Mouse (Mus musculus): ENCODE results near the gene Spib. TPM values are rescaled to one million over a fixed set of nuclear protein-coding genes. Genes with fewer than 3 reads are reported as not detected.

Gene Spib
- polyA plus RNA-seq, 1 experiment from 2014 or later: not detected

DNA sequence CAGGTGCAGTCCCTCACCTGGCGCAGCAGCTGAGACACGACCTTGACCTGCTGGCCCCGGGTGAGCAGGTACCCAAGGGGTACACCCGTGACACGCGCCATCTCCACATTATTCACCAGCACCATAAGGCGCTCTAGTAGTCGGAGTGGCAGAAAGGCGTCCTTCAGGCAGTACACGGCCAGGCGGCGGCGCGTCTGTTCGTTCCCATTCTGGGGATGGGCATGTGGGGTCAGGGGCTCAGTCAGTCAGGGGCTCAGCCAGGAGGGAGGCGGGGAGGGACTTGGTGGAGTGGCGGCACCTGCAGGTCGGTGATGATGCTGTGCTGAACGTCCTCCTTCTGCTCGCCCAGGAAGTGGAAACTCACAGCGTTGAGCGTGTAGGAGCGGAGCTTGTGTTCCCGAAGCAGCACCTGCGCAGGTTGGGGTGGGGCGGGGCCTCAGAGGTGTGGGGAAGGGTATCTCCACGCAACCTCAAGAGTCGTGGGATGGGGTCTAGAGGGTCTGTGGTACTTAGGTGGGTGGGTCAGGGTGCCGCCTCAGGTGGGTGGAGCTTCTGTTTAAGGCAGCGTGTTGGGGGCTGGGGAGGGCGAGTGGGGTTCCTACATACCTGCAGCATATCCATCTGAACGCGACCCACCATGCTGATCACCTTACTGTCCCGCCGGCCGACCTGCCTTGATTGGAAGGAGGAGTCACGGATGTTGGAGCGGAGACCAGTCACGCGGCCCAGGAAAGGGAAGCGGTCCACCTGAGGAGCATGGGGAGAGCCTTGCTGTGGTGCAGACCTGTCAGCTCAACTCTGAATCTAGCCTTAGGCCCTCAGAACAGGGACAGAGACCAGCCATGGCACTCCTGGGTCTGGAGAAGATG is 7.1 kb upstream of the Spib start:
- Histone ChIP-seq H3K36me3 (ENCODE audit: control insufficient read depth, insufficient read depth, low read length) (peaks cover 40% of the 10 kb centered on the region), H3K4me3 (ENCODE audit: low read depth, low read length) (no peak overlapping the region), H3K27me3 (ENCODE audit: control insufficient read depth, insufficient read depth, low read length) (no peaks in the 10 kb centered on the region), H3K9me3 (ENCODE audit: control insufficient read depth, low read length) (no peaks in the 10 kb centered on the region), H3K27ac (ENCODE audit: low read depth, low read length) (no peak overlapping the region), H3K9ac (ENCODE audit: low read length) (no peak overlapping the region), H3K4me1 (ENCODE audit: control insufficient read depth, insufficient read depth, low read length) (no peaks in the 10 kb centered on the region), H3K4me2 (no peak overlapping the region)
- WGBS: 92% methylated on average over 41 of the region's 41 CpGs
- DNase-seq (ENCODE audit: low spot score, missing footprints) (no peak), ATAC-seq (ENCODE audit: low FRiP score) (no peak)

DNA sequence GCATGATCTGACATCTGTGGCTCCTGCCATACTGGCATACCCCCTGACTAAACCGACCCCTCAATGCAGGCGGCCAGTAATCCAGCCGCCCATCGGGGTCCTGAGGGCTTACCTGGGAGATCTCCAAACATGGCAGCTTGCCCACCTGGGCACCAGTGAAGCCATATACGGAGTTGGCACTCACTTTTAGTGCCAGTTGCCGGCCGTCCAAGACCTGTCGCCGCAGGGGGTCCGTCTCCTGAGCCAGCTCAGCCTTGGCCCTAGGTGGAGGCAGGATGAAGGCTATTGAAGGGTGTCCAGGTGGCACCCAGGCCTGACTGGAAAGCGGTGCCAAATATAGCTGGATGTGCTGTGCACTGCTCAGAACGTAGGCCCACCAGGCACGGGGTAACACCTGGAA is 5.6 kb upstream of the Spib start:
- DNase-seq (ENCODE audit: low spot score, missing footprints): no peak
- H3K4me3 ChIP-seq (ENCODE audit: low read depth, low read length): no peak overlapping the region

DNA sequence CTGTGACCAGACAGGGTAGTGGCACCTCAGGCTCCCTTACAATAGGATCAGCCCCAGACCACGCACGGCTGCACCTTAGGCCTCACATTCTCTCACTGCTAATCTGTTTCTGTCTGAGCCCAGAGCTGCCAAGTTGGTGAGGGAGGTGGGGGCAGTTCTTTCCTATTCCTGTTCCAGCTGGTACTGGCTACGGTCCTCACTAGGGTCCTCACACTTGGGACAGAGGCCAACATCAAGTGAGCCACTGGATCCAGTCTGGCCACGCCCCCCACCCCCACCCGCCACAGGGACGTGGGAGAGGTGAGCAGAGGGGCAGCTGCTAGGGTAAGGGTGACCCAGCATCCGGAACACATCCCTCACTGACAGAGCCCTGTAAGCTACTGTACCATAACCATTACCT is 5.1 kb upstream of the Spib start:
- Histone ChIP-seq H3K4me3 (ENCODE audit: low read depth, low read length) (no peak overlapping the region), H3K27me3 (ENCODE audit: control insufficient read depth, insufficient read depth, low read length) (no peaks in the 10 kb centered on the region), H3K9me3 (ENCODE audit: control insufficient read depth, low read length) (no peaks in the 10 kb centered on the region), H3K4me1 (ENCODE audit: control insufficient read depth, insufficient read depth, low read length) (no peaks in the 10 kb centered on the region), H3K27ac (ENCODE audit: low read depth, low read length) (no peak overlapping the region), H3K4me2 (no peak overlapping the region), H3K36me3 (ENCODE audit: control insufficient read depth, insufficient read depth, low read length) (peaks cover 44% of the 10 kb centered on the region), H3K9ac (ENCODE audit: low read length) (no peak overlapping the region)
- WGBS: 81% methylated on average over 7 of the region's 7 CpGs
- no peak for ATAC-seq (ENCODE audit: low FRiP score)
- no peak for DNase-seq (ENCODE audit: low spot score, missing footprints)

More for the DNA sequence above, 5.6 kb upstream of the Spib start:
- no peaks in the 10 kb centered on the region for H3K27me3 ChIP-seq (ENCODE audit: control insufficient read depth, insufficient read depth, low read length)
- no peak overlapping the region for H3K27ac ChIP-seq (ENCODE audit: low read depth, low read length)
- no peak overlapping the region for H3K4me2 ChIP-seq
- H3K36me3 ChIP-seq (ENCODE audit: control insufficient read depth, insufficient read depth, low read length): peaks cover 48% of the 10 kb centered on the region
- H3K9ac ChIP-seq (ENCODE audit: low read length): no peak overlapping the region
- no peaks in the 10 kb centered on the region for H3K9me3 ChIP-seq (ENCODE audit: control insufficient read depth, low read length)
- WGBS: 94% methylated on average over 13 of the region's 13 CpGs
- H3K4me1 ChIP-seq (ENCODE audit: control insufficient read depth, insufficient read depth, low read length): no peaks in the 10 kb centered on the region
- ATAC-seq (ENCODE audit: low FRiP score): no peak

GRCm38 (mm10) chr7:44536590-44536968 is 4.7 kb upstream of the Spib start:
- Histone ChIP-seq H3K27ac (ENCODE audit: low read depth, low read length) (no peak overlapping the region), H3K4me1 (ENCODE audit: control insufficient read depth, insufficient read depth, low read length) (no peaks in the 10 kb centered on the region), H3K36me3 (ENCODE audit: control insufficient read depth, insufficient read depth, low read length) (peaks cover 43% of the 10 kb centered on the region), H3K4me2 (no peak overlapping the region), H3K4me3 (ENCODE audit: low read depth, low read length) (no peak overlapping the region), H3K9me3 (ENCODE audit: control insufficient read depth, low read length) (no peaks in the 10 kb centered on the region), H3K27me3 (ENCODE audit: control insufficient read depth, insufficient read depth, low read length) (no peaks in the 10 kb centered on the region), H3K9ac (ENCODE audit: low read length) (no peak overlapping the region)
- ATAC-seq (ENCODE audit: low FRiP score): no peak
- DNase-seq (ENCODE audit: low spot score, missing footprints): no peak
- 92% methylated on average over 6 of the region's 6 CpGs for WGBS

- DNase-seq (ENCODE audit: low spot score, missing footprints): no peak
- Histone ChIP-seq H3K9ac (ENCODE audit: low read length) (no peak overlapping the region), H3K4me2 (no peak overlapping the region), H3K4me1 (ENCODE audit: control insufficient read depth, insufficient read depth, low read length) (no peaks in the 10 kb centered on the region), H3K36me3 (ENCODE audit: control insufficient read depth, insufficient read depth, low read length) (peaks cover 40% of the 10 kb centered on the region), H3K27me3 (ENCODE audit: control insufficient read depth, insufficient read depth, low read length) (no peaks in the 10 kb centered on the region), H3K4me3 (ENCODE audit: low read depth, low read length) (no peak overlapping the region), H3K9me3 (ENCODE audit: control insufficient read depth, low read length) (no peaks in the 10 kb centered on the region), H3K27ac (ENCODE audit: low read depth, low read length) (no peak overlapping the region)
- WGBS: 94% methylated on average over 27 of the region's 27 CpGs
- no peak for ATAC-seq (ENCODE audit: low FRiP score)
Measured at GRCm38 (mm10) chr7:44535657-44536589, 4.1 kb upstream of the Spib start.

GRCm38 (mm10) chr7:44534656-44535441 is 3.0 kb upstream of the Spib start:
- no peak overlapping the region for H3K27ac ChIP-seq (ENCODE audit: low read depth, low read length)
- ATAC-seq (ENCODE audit: low FRiP score) (no peak), DNase-seq (ENCODE audit: low spot score, missing footprints) (no peak)
- H3K36me3 ChIP-seq (ENCODE audit: control insufficient read depth, insufficient read depth, low read length): peaks cover 36% of the 10 kb centered on the region
- no peaks in the 10 kb centered on the region for H3K27me3 ChIP-seq (ENCODE audit: control insufficient read depth, insufficient read depth, low read length)
- H3K4me2 ChIP-seq: no peak overlapping the region
- no peak overlapping the region for H3K9ac ChIP-seq (ENCODE audit: low read length)
- H3K9me3 ChIP-seq (ENCODE audit: control insufficient read depth, low read length): no peaks in the 10 kb centered on the region
- 94% methylated on average over 19 of the region's 19 CpGs for WGBS
- H3K4me3 ChIP-seq (ENCODE audit: low read depth, low read length): no peak overlapping the region
- H3K4me1 ChIP-seq (ENCODE audit: control insufficient read depth, insufficient read depth, low read length): no peaks in the 10 kb centered on the region

DNA sequence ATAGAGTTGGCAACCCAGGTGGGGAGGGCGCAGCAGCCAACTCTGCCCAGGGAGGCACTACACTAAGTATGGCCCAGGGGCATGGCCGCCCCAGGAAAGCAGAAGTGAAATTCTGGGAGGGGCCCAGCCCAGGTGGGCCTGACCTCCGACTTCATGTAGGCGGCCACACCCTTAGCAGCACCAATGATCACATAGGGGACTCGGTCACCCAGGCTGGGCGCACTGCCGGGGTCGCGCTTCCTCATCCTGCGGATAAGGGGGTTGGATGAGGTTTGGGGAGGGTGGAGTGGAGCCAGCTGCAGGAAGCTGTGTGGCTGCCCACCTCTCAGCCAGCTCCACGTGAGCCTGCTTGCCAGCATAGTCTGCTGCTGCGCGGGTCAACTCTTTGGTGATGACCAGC is 2.4 kb upstream of the Spib start:
- Histone ChIP-seq H3K9me3 (ENCODE audit: control insufficient read depth, low read length) (no peaks in the 10 kb centered on the region), H3K4me1 (ENCODE audit: control insufficient read depth, insufficient read depth, low read length) (no peaks in the 10 kb centered on the region), H3K27me3 (ENCODE audit: control insufficient read depth, insufficient read depth, low read length) (no peaks in the 10 kb centered on the region; the same call in 1 of the 2 replicates), H3K4me3 (ENCODE audit: low read depth, low read length) (no peak overlapping the region), H3K9ac (ENCODE audit: low read length) (no peak overlapping the region), H3K36me3 (ENCODE audit: control insufficient read depth, insufficient read depth, low read length) (peaks cover 33% of the 10 kb centered on the region), H3K4me2 (no peak overlapping the region), H3K27ac (ENCODE audit: low read depth, low read length) (no peak overlapping the region)
- ATAC-seq (ENCODE audit: low FRiP score): no peak
- DNase-seq (ENCODE audit: low spot score, missing footprints): no peak
- WGBS: 93% methylated on average over 13 of the region's 13 CpGs

GRCm38 (mm10) chr7:44533746-44534045 is 1.8 kb upstream of the Spib start:
- no peak overlapping the region for H3K4me2 ChIP-seq
- peaks cover 30% of the 10 kb centered on the region for H3K36me3 ChIP-seq (ENCODE audit: control insufficient read depth, insufficient read depth, low read length)
- H3K27me3 ChIP-seq (ENCODE audit: control insufficient read depth, insufficient read depth, low read length): peaks cover under 1% of the 10 kb centered on the region; the same call in 1 of the 2 replicates
- no peak for DNase-seq (ENCODE audit: low spot score, missing footprints)
- no peak overlapping the region for H3K4me3 ChIP-seq (ENCODE audit: low read depth, low read length)
- H3K9ac ChIP-seq (ENCODE audit: low read length): no peak overlapping the region
- no peaks in the 10 kb centered on the region for H3K9me3 ChIP-seq (ENCODE audit: control insufficient read depth, low read length)
- ATAC-seq (ENCODE audit: low FRiP score): no peak
- no peaks in the 10 kb centered on the region for H3K4me1 ChIP-seq (ENCODE audit: control insufficient read depth, insufficient read depth, low read length)
- H3K27ac ChIP-seq (ENCODE audit: low read depth, low read length): no peak overlapping the region
- 76% methylated on average over 12 of the region's 12 CpGs for WGBS
